ENCODE assay signal across 8 mouse cellular contexts in the genomic region with DNA sequence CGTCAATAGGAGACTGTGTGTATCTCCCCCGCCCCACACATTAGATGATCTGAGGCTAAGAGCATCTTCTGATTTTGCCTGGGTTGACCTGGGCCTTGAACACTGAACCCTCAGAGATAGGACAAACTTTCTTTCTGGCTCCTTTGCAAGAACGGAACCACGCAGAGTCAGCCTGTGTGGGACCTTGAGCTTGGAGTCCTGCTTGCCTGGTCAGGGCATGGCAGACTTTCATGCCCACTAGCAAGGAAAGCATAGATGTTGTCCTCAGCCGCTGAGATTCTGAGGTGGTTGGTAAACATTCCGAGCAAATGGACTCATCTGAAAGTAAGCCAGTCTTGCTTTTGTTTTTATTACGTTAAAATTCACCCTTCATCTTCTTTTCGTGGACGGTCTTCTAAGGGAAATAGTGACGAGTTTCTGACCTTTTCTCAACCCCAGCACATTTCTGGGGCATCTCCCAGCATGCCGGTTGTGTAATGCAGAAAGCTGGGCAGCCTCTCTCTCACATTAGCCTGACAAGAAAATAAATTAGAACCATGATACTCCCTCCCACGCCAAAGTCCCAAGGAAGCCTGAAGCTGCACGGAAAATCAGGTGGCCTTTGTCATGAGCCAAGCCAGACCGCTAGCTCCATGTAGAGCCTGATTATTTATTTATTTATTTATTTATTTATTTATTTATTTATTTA.
A peak's percentile ranks its signal among the peaks of the same experiment; 100 is the strongest.
DNase-seq lines count a peak whose midpoint lies in the region; ATAC-seq and TF ChIP-seq lines count a peak whose summit lies in the region.

No protein-coding gene starts in this region.

- peak; percentile 65; the same call in 1 of the 2 replicates for ATAC-seq in heart, embryonic 16.5 days (replicated peaks; ENCODE audit: extremely low read depth, insufficient read depth, low FRiP score)
- ATAC-seq in CD4-positive, CD25-positive, alpha-beta regulatory T cell, adult 4 months: peak; percentile 43
- peak; percentile 45 for ATAC-seq in inflammation-experienced regulatory T-cells, adult 6 months

- H3K9me3 ChIP-seq in heart, embryonic 16.5 days (replicated peaks; ENCODE audit: control insufficient read depth, low read length): no peaks in the 10 kb centered on the region
- H3K9me3 ChIP-seq in heart, embryonic 10.5 days: no peaks in the 10 kb centered on the region

- H3ac ChIP-seq in myocyte (ENCODE audit: control insufficient read depth, insufficient read length): no peak overlapping the region

- H3K4me3 ChIP-seq in heart, embryonic 16.5 days (ENCODE audit: low read length): no peak overlapping the region
- no peak overlapping the region for H3K4me3 ChIP-seq in heart, embryonic 10.5 days
- H3K4me3 ChIP-seq in cerebellum, adult 2 months (replicated peaks; ENCODE audit: insufficient read depth, low read depth, low read length): no peak overlapping the region
- peak overlapping the region; percentile 9 for H3K4me3 ChIP-seq in myocyte

- H3K4me2 ChIP-seq in heart, embryonic 16.5 days (ENCODE audit: low read depth, low read length): no peak overlapping the region
- no peak overlapping the region for H3K4me2 ChIP-seq in myocyte (ENCODE audit: low read depth)

- WGBS in heart, embryonic 16.5 days: 69% methylated on average over 14 of the region's 14 CpGs
- WGBS in heart, embryonic 10.5 days: 77% methylated on average over 14 of the region's 14 CpGs
- WGBS in cerebellum, adult 2 months: 40% methylated on average over 14 of the region's 14 CpGs

- DNase-seq in heart, embryonic 10.5 days (ENCODE audit: low spot score): no peak
- peak; percentile 59 to 81 for DNase-seq in cerebellum, adult 2 months
- DNase-seq in thymus, postnatal 36 days: no peak
- no peak for DNase-seq in thymus, postnatal 10 days (ENCODE audit: low spot score in 2 of 2)

- no peaks in the 10 kb centered on the region for H3K27me3 ChIP-seq in heart, embryonic 16.5 days (ENCODE audit: control insufficient read depth, insufficient read depth, low read length)
- peaks cover 4% of the 10 kb centered on the region; the same call in 1 of the 2 replicates for H3K27me3 ChIP-seq in heart, embryonic 10.5 days (ENCODE audit: insufficient read depth, poor library complexity, severe bottlenecking)
- no peaks in the 10 kb centered on the region for H3K27me3 ChIP-seq in cerebellum, adult 2 months (ENCODE audit: control insufficient read depth, insufficient read depth, low read length)
- H3K27me3 ChIP-seq in myocyte (ENCODE audit: control insufficient read depth, insufficient read depth, insufficient read length): no peaks in the 10 kb centered on the region

- no peak for TF ChIP-seq POLR2A in cerebellum, adult 2 months (IDR thresholded peaks at IDR 0.05; ENCODE audit: borderline replicate concordance, insufficient read depth, low read length)
- TF ChIP-seq POLR2A in myocyte (IDR thresholded peaks at IDR 0.05; ENCODE audit: insufficient read length, low read depth): no peak

- H3K36me3 ChIP-seq in heart, embryonic 16.5 days (ENCODE audit: control insufficient read depth, insufficient read depth): no peaks in the 10 kb centered on the region
- H3K36me3 ChIP-seq in heart, embryonic 10.5 days: no peaks in the 10 kb centered on the region
- no peaks in the 10 kb centered on the region for H3K36me3 ChIP-seq in myocyte (ENCODE audit: control insufficient read depth, insufficient read depth)

- TF ChIP-seq CTCF in cerebellum, adult 2 months (IDR thresholded peaks at IDR 0.05; ENCODE audit: borderline replicate concordance, insufficient read depth, low read depth, low read length): no peak

- H3K79me2 ChIP-seq in myocyte (ENCODE audit: control insufficient read depth, insufficient read depth): no peaks in the 10 kb centered on the region

- no peak overlapping the region for H3K27ac ChIP-seq in heart, embryonic 16.5 days (ENCODE audit: low read length)
- H3K27ac ChIP-seq in heart, embryonic 10.5 days: no peak overlapping the region
- peak overlapping the region; percentile 56 for H3K27ac ChIP-seq in cerebellum, adult 2 months (ENCODE audit: insufficient read depth, low read length)

- H3K9ac ChIP-seq in heart, embryonic 16.5 days (ENCODE audit: low read length): no peak overlapping the region

- H3K4me1 ChIP-seq in heart, embryonic 16.5 days (ENCODE audit: control insufficient read depth, insufficient read depth, low read length): peaks cover 4% of the 10 kb centered on the region
- H3K4me1 ChIP-seq in heart, embryonic 10.5 days: no peaks in the 10 kb centered on the region
- peaks cover 14% of the 10 kb centered on the region for H3K4me1 ChIP-seq in cerebellum, adult 2 months (ENCODE audit: control insufficient read depth, insufficient read depth, low read length)

TF ChIP-seq in myocyte, 11 proteins besides CTCF, POLR2A, EP300 and RAD21:
- no peak for TF ChIP-seq CEBPB (IDR thresholded peaks at IDR 0.05; ENCODE audit: insufficient read depth, poor library complexity, severe bottlenecking)
- no peak for TF ChIP-seq TCF3 (IDR thresholded peaks at IDR 0.05; ENCODE audit: insufficient read length, low read depth)
- no peak for TF ChIP-seq REST (IDR thresholded peaks at IDR 0.05; ENCODE audit: insufficient read depth, insufficient read length)
- no peak for TF ChIP-seq POLR2AphosphoS2 (IDR thresholded peaks at IDR 0.05; ENCODE audit: insufficient read length, low read depth)
- no peak for TF ChIP-seq MAX (IDR thresholded peaks at IDR 0.05; ENCODE audit: low read depth)
- TF ChIP-seq MYOD1 (IDR thresholded peaks at IDR 0.05; ENCODE audit: control insufficient read depth in 1 of 3, insufficient read length in 2 of 3, low read depth in 2 of 3): no peak
- TF ChIP-seq SRF (IDR thresholded peaks at IDR 0.05; ENCODE audit: control insufficient read depth, insufficient read length, low read depth): no peak
- no peak for TF ChIP-seq USF1 (IDR thresholded peaks at IDR 0.05; ENCODE audit: low read depth)
- TF ChIP-seq E2F4 (IDR thresholded peaks at IDR 0.05; ENCODE audit: insufficient read depth): no peak
- TF ChIP-seq TCF12 (IDR thresholded peaks at IDR 0.05; ENCODE audit: insufficient read depth, poor library complexity, severe bottlenecking): no peak
- no peak for TF ChIP-seq MYOG (IDR thresholded peaks at IDR 0.05; ENCODE audit: control insufficient read depth in 1 of 3, insufficient read depth in 1 of 3, insufficient read length in 2 of 3, low read depth in 2 of 3)

Comparison
In these comparisons a context has a peak if more than half of its experiments do, and no peak if none do; other contexts are left out.
1. DNase-seq: peak in cerebellum, adult 2 months (2 of 2); none in heart, embryonic 10.5 days (single experiment), thymus, postnatal 36 days (0 of 2) and thymus, postnatal 10 days (0 of 2).
2. Peak in every context shown above with its lines, with median percentiles within 50 percentile points of each other: ATAC-seq.